Comparison of ENCODE assay signal across 26 mouse cellular contexts in the genomic region with DNA sequence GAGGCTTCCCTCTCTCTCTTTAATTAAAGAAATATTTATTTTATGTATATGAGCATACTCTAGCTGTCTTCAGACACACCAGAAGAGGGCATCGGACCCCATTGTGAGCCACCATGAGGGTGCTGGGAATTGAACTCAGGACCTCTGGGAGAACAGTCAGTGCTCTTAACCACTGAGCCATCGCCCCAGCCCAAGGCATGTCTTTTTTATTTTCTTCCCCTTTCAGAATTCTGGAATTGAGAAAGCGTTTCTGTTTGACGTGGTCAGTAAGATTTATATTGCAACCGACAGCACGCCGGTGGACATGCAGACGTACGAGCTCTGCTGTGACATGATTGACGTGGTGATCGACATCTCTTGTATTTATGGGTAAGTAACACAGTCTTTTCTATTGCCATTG. TPM values are rescaled to one million over a fixed set of nuclear protein-coding genes. Genes with fewer than 3 reads are reported as not detected.
DNase-seq lines count a peak whose midpoint lies in the region; ATAC-seq and TF ChIP-seq lines count a peak whose summit lies in the region.
"Had no signal": no experiment of that assay in that cellular context is flagged by ENCODE, and none has a peak within 500 bp of the region (broad histone marks: within the 10 kb centered on the region; RNA-seq: fewer than 3 reads in every experiment).

No protein-coding gene starts in this region.

- 96% methylated on average over 11 of the region's 11 CpGs for WGBS in midbrain, embryonic 11.5 days
- WGBS in midbrain, embryonic 10.5 days: 97% methylated on average over 11 of the region's 11 CpGs

- H3K36me3 ChIP-seq in midbrain, embryonic 11.5 days (ENCODE audit: control insufficient read depth, insufficient read depth, low read length): 0 out of 2 replicates have a peak, but pooled peaks cover 4% of the 10 kb centered on the region
- H3K36me3 ChIP-seq in midbrain, embryonic 10.5 days: peaks cover 85% of the 10 kb centered on the region
- peaks cover 0 to 3% of the 10 kb centered on the region in 2 experiments; a peak in 1 of 4 replicates for H3K36me3 ChIP-seq in MEL (ENCODE audit: control insufficient read depth in 1 of 2, insufficient read depth in 2 of 2, low read length in 2 of 2)
- H3K36me3 ChIP-seq: embryonic facial prominence, embryonic 13.5 days; embryonic facial prominence, embryonic 15.5 days; G1E had no signal

- no peak overlapping the region for H3K4me2 ChIP-seq in midbrain, embryonic 11.5 days
- H3K4me2 ChIP-seq: embryonic facial prominence, embryonic 13.5 days; embryonic facial prominence, embryonic 15.5 days; forebrain, embryonic 12.5 days had no signal

- no peak overlapping the region for H3K4me3 ChIP-seq in midbrain, embryonic 11.5 days (ENCODE audit: low read depth, low read length)
- H3K4me3 ChIP-seq in midbrain, embryonic 10.5 days: no peak overlapping the region
- H3K4me3 ChIP-seq in MEL (ENCODE audit: control insufficient read depth in 1 of 2, insufficient read depth in 1 of 2, low read depth in 2 of 2, low read length in 2 of 2): peak overlapping the region; percentile 57 to 63
- H3K4me3 ChIP-seq: embryonic facial prominence, embryonic 13.5 days; embryonic facial prominence, embryonic 15.5 days; erythroblast, embryonic 14.5 days; forebrain, embryonic 10.5 days; forebrain, embryonic 12.5 days had no signal

- TF ChIP-seq POLR2A in MEL (IDR thresholded peaks at IDR 0.05; ENCODE audit: control insufficient read depth in 1 of 2, insufficient read depth in 1 of 2, low read depth in 1 of 2, low read length in 2 of 2, poor library complexity in 1 of 2): no peak

- H3K9ac ChIP-seq in midbrain, embryonic 11.5 days (ENCODE audit: low read length): no peak overlapping the region
- H3K9ac ChIP-seq in MEL (ENCODE audit: control insufficient read depth, low read depth, low read length, poor library complexity, severe bottlenecking): peak overlapping the region; percentile 41; the same call in 1 of the 2 replicates
- H3K9ac ChIP-seq: embryonic facial prominence, embryonic 13.5 days; embryonic facial prominence, embryonic 15.5 days; forebrain, embryonic 12.5 days had no signal

- no peak for TF ChIP-seq RAD21 in MEL (IDR thresholded peaks at IDR 0.05; ENCODE audit: low read depth, low read length)

- DNase-seq in midbrain, embryonic 11.5 days (ENCODE audit: low spot score, missing footprints): peak; percentile 37
- DNase-seq in midbrain, embryonic 10.5 days (ENCODE audit: low spot score): no peak
- peak; percentile 64 for DNase-seq in MEL (ENCODE audit: low read depth, low spot score)
- no peak for DNase-seq in lung, postnatal 25 days (ENCODE audit: low spot score)
- DNase-seq in lung, adult 18-20 months: no peak
- DNase-seq: adrenal gland, adult 2 months; adrenal gland, postnatal 10 days; adrenal gland, postnatal 25 days; cerebellum, adult 11 months; cerebellum, adult 18-20 months; cerebellum, adult 8-10 months; cerebellum, adult 9-11 months; cerebellum, postnatal 14 days; cerebellum, postnatal 36 days; embryo, embryonic 11 days had no signal

- TF ChIP-seq CTCF in MEL (IDR thresholded peaks at IDR 0.05 in 2 of 3, conservative IDR thresholded peaks at IDR 0.05 in 1 of 3; ENCODE audit: control insufficient read depth in 1 of 3, insufficient read depth in 1 of 3, low read depth in 2 of 3, low read length in 3 of 3, poor library complexity in 1 of 3, severe bottlenecking in 1 of 3): no peak

- TF ChIP-seq EP300 in MEL (IDR thresholded peaks at IDR 0.05; ENCODE audit: low read depth in 1 of 2, low read length in 2 of 2): no peak

- H3K27me3 ChIP-seq in midbrain, embryonic 11.5 days (ENCODE audit: control insufficient read depth, insufficient read depth, low read length): no peaks in the 10 kb centered on the region
- H3K27me3 ChIP-seq in midbrain, embryonic 10.5 days (ENCODE audit: low read depth, poor library complexity, severe bottlenecking): no peaks in the 10 kb centered on the region
- H3K27me3 ChIP-seq in MEL (ENCODE audit: control insufficient read depth in 1 of 2, insufficient read depth in 2 of 2, low read length in 2 of 2): no peaks in the 10 kb centered on the region
- H3K27me3 ChIP-seq: embryonic facial prominence, embryonic 13.5 days; embryonic facial prominence, embryonic 15.5 days; forebrain, embryonic 12.5 days had no signal

- H3K79me2 ChIP-seq in MEL (ENCODE audit: control insufficient read depth, insufficient read depth, low read length, poor library complexity): no peaks in the 10 kb centered on the region

- no peaks in the 10 kb centered on the region for H3K4me1 ChIP-seq in midbrain, embryonic 11.5 days (ENCODE audit: control insufficient read depth, insufficient read depth, low read length)
- H3K4me1 ChIP-seq in midbrain, embryonic 10.5 days: no peaks in the 10 kb centered on the region
- H3K4me1 ChIP-seq in MEL (ENCODE audit: control insufficient read depth in 1 of 2, insufficient read depth in 2 of 2, low read length in 2 of 2): no peaks in the 10 kb centered on the region; a peak in 1 of 4 replicates
- H3K4me1 ChIP-seq: embryonic facial prominence, embryonic 13.5 days; embryonic facial prominence, embryonic 15.5 days; forebrain, embryonic 10.5 days; forebrain, embryonic 12.5 days had no signal

- H3K27ac ChIP-seq in midbrain, embryonic 11.5 days (ENCODE audit: low read depth, low read length): no peak overlapping the region
- no peak overlapping the region for H3K27ac ChIP-seq in midbrain, embryonic 10.5 days (replicated peaks)
- H3K27ac ChIP-seq in MEL (ENCODE audit: control insufficient read depth, low read depth, low read length): no peak overlapping the region
- H3K27ac ChIP-seq: embryonic facial prominence, embryonic 13.5 days; embryonic facial prominence, embryonic 15.5 days; forebrain, embryonic 10.5 days; forebrain, embryonic 12.5 days had no signal

- no peaks in the 10 kb centered on the region for H3K9me3 ChIP-seq in midbrain, embryonic 11.5 days (ENCODE audit: control insufficient read depth, low read length)
- H3K9me3 ChIP-seq in midbrain, embryonic 10.5 days (replicated peaks): no peaks in the 10 kb centered on the region
- H3K9me3 ChIP-seq in MEL (replicated peaks; ENCODE audit: insufficient read depth, low read length): no peaks in the 10 kb centered on the region
- H3K9me3 ChIP-seq: embryonic facial prominence, embryonic 13.5 days; embryonic facial prominence, embryonic 15.5 days; forebrain, embryonic 10.5 days; forebrain, embryonic 12.5 days; G1E had no signal

- ATAC-seq in midbrain, embryonic 11.5 days (ENCODE audit: low FRiP score): no peak
- ATAC-seq: forebrain, embryonic 14.5 days; forebrain, embryonic 16.5 days had no signal

TF ChIP-seq in MEL, 35 proteins besides CTCF, POLR2A, EP300 and RAD21:
- no peak for TF ChIP-seq BHLHE40 (IDR thresholded peaks at IDR 0.05; ENCODE audit: borderline replicate concordance, low read depth, low read length)
- no peak for TF ChIP-seq SIN3A (IDR thresholded peaks at IDR 0.05; ENCODE audit: low read length)
- peak; percentile 99 for TF ChIP-seq TBP (IDR thresholded peaks at IDR 0.05; ENCODE audit: low read depth, low read length)
- 0 out of 2 replicates have a peak, but pooled peaks have one; percentile 2 for TF ChIP-seq ZNF384 (IDR thresholded peaks at IDR 0.05; ENCODE audit: low read depth, low read length)
- TF ChIP-seq USF2 (IDR thresholded peaks at IDR 0.05; ENCODE audit: borderline replicate concordance in 1 of 2, insufficient read depth in 1 of 2, low read depth in 1 of 2, low read length in 2 of 2): no peak
- 0 out of 2 replicates have a peak, but pooled peaks have one; percentile 12 for TF ChIP-seq MAFK (IDR thresholded peaks at IDR 0.05; ENCODE audit: borderline replicate concordance, low read depth, low read length)

RNA-seq across cellular contexts. Expression of a gene that starts 24.0 kb away (rescaled TPM):
- 32.9 and 34.9 TPM in 2 replicates for polyA plus RNA-seq in midbrain, embryonic 11.5 days (2014; fragmentation: Nextera tagmentation; extraction: Ambion mirVana)
- 28.4 and 29.0 TPM in 2 replicates for polyA plus RNA-seq in midbrain, embryonic 10.5 days (2016; fragmentation: Nextera tagmentation; extraction: Ambion mirVana)
- not detected in 2 replicates for total RNA-seq in MEL (2012; rRNA removed)
- polyA plus RNA-seq in MEL (2012; ENCODE audit: insufficient read depth in 1 of 2, insufficient read length in 2 of 2, low read depth in 1 of 2, low replicate concordance in 2 of 2, missing spikeins in 1 of 2): not detected

RNA-seq across cellular contexts. Expression of a gene that starts 24.4 kb away (rescaled TPM):
- 59.6 and 62.8 TPM in 2 replicates for polyA plus RNA-seq in midbrain, embryonic 11.5 days (2014; fragmentation: Nextera tagmentation; extraction: Ambion mirVana)
- 46.5 and 49.5 TPM in 2 replicates for polyA plus RNA-seq in midbrain, embryonic 10.5 days (2016; fragmentation: Nextera tagmentation; extraction: Ambion mirVana)
- 32.6 and 35.4 TPM in 2 replicates for total RNA-seq in MEL (2012; rRNA removed)
- 10 to 100 TPM in 1 of 2 experiments, not detected in 1; 42.9 TPM for polyA plus RNA-seq in MEL (2012; ENCODE audit: insufficient read depth in 1 of 2, insufficient read length in 2 of 2, low read depth in 1 of 2, low replicate concordance in 2 of 2, missing spikeins in 1 of 2)

RNA-seq across cellular contexts. Expression of a gene that starts 56.0 kb away (rescaled TPM):
- polyA plus RNA-seq in midbrain, embryonic 11.5 days (2014; fragmentation: Nextera tagmentation; extraction: Ambion mirVana): 0.26 and 0.30 TPM in 2 replicates
- 0.24 and 0.39 TPM in 2 replicates for polyA plus RNA-seq in midbrain, embryonic 10.5 days (2016; fragmentation: Nextera tagmentation; extraction: Ambion mirVana)
- 0.12 TPM in 1 of 2 replicates, not detected in the other for total RNA-seq in MEL (2012; rRNA removed)
- polyA plus RNA-seq in MEL (2012; ENCODE audit: insufficient read depth in 1 of 2, insufficient read length in 2 of 2, low read depth in 1 of 2, low replicate concordance in 2 of 2, missing spikeins in 1 of 2): under 1 TPM in 1 of 2 experiments, not detected in 1; 0.11 TPM
- total RNA-seq: adrenal gland, adult 2 months; adrenal gland, postnatal 4 days; common myeloid progenitor, adult 5-6 weeks had no signal
- polyA plus RNA-seq: embryonic facial prominence, embryonic 11.5 days; erythroblast, embryonic 14.5 days; G1E had no signal

RNA-seq across cellular contexts. Expression of a gene that starts 56.2 kb away (rescaled TPM):
- polyA plus RNA-seq in midbrain, embryonic 11.5 days (2014; fragmentation: Nextera tagmentation; extraction: Ambion mirVana): 33.2 and 37.3 TPM in 2 replicates
- 23.7 and 32.0 TPM in 2 replicates for polyA plus RNA-seq in midbrain, embryonic 10.5 days (2016; fragmentation: Nextera tagmentation; extraction: Ambion mirVana)
- 1.1 and 1.4 TPM in 2 replicates for total RNA-seq in MEL (2012; rRNA removed)
- 1 to 10 TPM in 1 of 2 experiments, not detected in 1; 1.8 TPM for polyA plus RNA-seq in MEL (2012; ENCODE audit: insufficient read depth in 1 of 2, insufficient read length in 2 of 2, low read depth in 1 of 2, low replicate concordance in 2 of 2, missing spikeins in 1 of 2)

Comparison
In these comparisons a context has a peak if more than half of its experiments do, and no peak if none do; other contexts are left out.
1. DNase-seq: peak in midbrain, embryonic 11.5 days (single experiment) and MEL (single experiment); none in midbrain, embryonic 10.5 days (single experiment), lung, postnatal 25 days (single experiment) and lung, adult 18-20 months (0 of 2).
2. H3K4me3 ChIP-seq: peak in MEL (2 of 2); none in midbrain, embryonic 11.5 days (single experiment) and midbrain, embryonic 10.5 days (single experiment).
3. RNA of a gene that starts 24.0 kb away (polyA plus RNA-seq): 32.9 to 34.9 TPM in midbrain, embryonic 11.5 days and 28.4 to 29.0 TPM in midbrain, embryonic 10.5 days; not detected in MEL; every median in the first group is over 10 times any median in the second.